Mouse (Mus musculus) forebrain, embryonic 14.5 days (tissue): ENCODE measurements around the gene Mto1. TPM values are rescaled to one million over a fixed set of nuclear protein-coding genes. Genes with fewer than 3 reads are reported as not detected.
A peak's percentile ranks its signal among the peaks of the same experiment; 100 is the strongest.
"Not testable (repeated sequence)": the region's sequence is repeated elsewhere in the genome, so short reads cannot be mapped to it uniquely, and the experiment has no call there.

Experiments used
- ATAC-seq: fragments of 200-750 bp; cut with Nextera tagmentation; 2 replicates; pipeline ENCODE4 v1.8.0; 2017; ENCODE audit warnings: mild to moderate bottlenecking, moderate library complexity
- DNase-seq: peaks from one replicate; pipeline ENCODE4 v3.0.0-alpha.2; 2015; ENCODE audit warnings: low spot score
- H3K27ac ChIP-seq: fragments of 300-500 bp; sonication (generic); 2 replicates; pipeline ENCODE4 v1.5.1; 2014; ENCODE audit warnings: low read depth, mild to moderate bottlenecking, control low read depth, low read length, moderate library complexity
- H3K27me3 ChIP-seq: fragments of 300-500 bp; sonication (generic); replicated peaks from 2 replicates; pipeline ENCODE4 v1.6.1; 2014; ENCODE audit warnings: low read length, control low read depth, mixed read lengths; ENCODE audit not compliant: control insufficient read depth, insufficient read depth
- H3K36me3 ChIP-seq: fragments of 300-500 bp; sonication (generic); 2 replicates; pipeline ENCODE4 v1.6.1; 2014; ENCODE audit warnings: low read length, control low read depth; ENCODE audit not compliant: control insufficient read depth, insufficient read depth
- H3K4me1 ChIP-seq: fragments of 300-500 bp; sonication (generic); 2 replicates; pipeline ENCODE4 v1.6.1; 2014; ENCODE audit warnings: antibody characterized with exemption, low read length, control low read depth; ENCODE audit not compliant: control insufficient read depth, insufficient read depth
- H3K4me2 ChIP-seq: fragments of 300-500 bp; sonication (generic); 2 replicates; pipeline ENCODE4 v1.6.1; 2014; ENCODE audit warnings: mild to moderate bottlenecking, control low read depth, low read length
- H3K4me3 ChIP-seq: fragments of 300-500 bp; sonication (generic); 2 replicates; pipeline ENCODE4 v1.5.1; 2014; ENCODE audit warnings: low read depth, low read length, control low read depth
- H3K9ac ChIP-seq: fragments of 300-500 bp; sonication (generic); 2 replicates; pipeline ENCODE4 v1.6.1; 2014; ENCODE audit warnings: mild to moderate bottlenecking, low read length, control low read depth, moderate library complexity
- H3K9me3 ChIP-seq: fragments of 300-500 bp; sonication (generic); replicated peaks from 2 replicates; pipeline ENCODE4 v1.6.1; 2016; ENCODE audit warnings: low read length, control low read depth, mixed read lengths; ENCODE audit not compliant: control insufficient read depth
- WGBS: fragments of 180-500 bp; shearing (Covaris S2); extraction: QIAGEN DNeasy Blood & Tissue Kit; methylation state at CpG from one replicate; pipeline ENCODE4 v1.1.7; 2014; 5-methylcytosine and 5-hydroxymethylcytosine counted together
- polyA plus RNA-seq: library from polyadenylated mRNA; unstranded; fragments of >200 nt; fragmentation: Nextera tagmentation; extraction: Ambion mirVana; gene quantifications from 2 replicates; pipeline ENCODE4 v1.2.1, GENCODE M21; 2014

Gene Mto1
- polyA plus RNA-seq, 1 experiment from 2014 or later, result 23.0 TPM

GRCm38 (mm10) chr9:78473588-78473987, 25.6 kb downstream of the Mto1 start:
- Histone ChIP-seq H3K27me3 (no peaks in the 10 kb centered on the region), H3K4me2 (no peak overlapping the region), H3K9ac (no peak overlapping the region), H3K27ac (no peak overlapping the region), H3K4me3 (no peak overlapping the region), H3K9me3 (no peaks in the 10 kb centered on the region), H3K36me3 (peaks cover 81% of the 10 kb centered on the region), H3K4me1 (no peaks in the 10 kb centered on the region)
- ATAC-seq (no peak), DNase-seq (peak; percentile 22)
- 76% methylated on average over 8 of the region's 8 CpGs for WGBS

- WGBS, result 75% methylated on average over 2 of the region's 2 CpGs
- no peaks in the 10 kb centered on the region for H3K27me3 ChIP-seq
- DNase-seq, result no peak
- peaks cover 81% of the 10 kb centered on the region for H3K36me3 ChIP-seq
- peaks cover 3% of the 10 kb centered on the region; the same call in 1 of the 2 replicates for H3K4me1 ChIP-seq
- H3K4me3 ChIP-seq, result no peak overlapping the region
- no peak overlapping the region for H3K27ac ChIP-seq
- no peak overlapping the region for H3K4me2 ChIP-seq
- ATAC-seq, result no peak
- H3K9ac ChIP-seq, result no peak overlapping the region
- no peaks in the 10 kb centered on the region for H3K9me3 ChIP-seq
Measured at GRCm38 (mm10) chr9:78474270-78474669, 26.3 kb downstream of the Mto1 start.

GRCm38 (mm10) chr9:78474771-78475382, 26.9 kb downstream of the Mto1 start:
- Histone ChIP-seq H3K36me3 (peaks cover 83% of the 10 kb centered on the region), H3K4me3 (no peak overlapping the region), H3K4me2 (no peak overlapping the region), H3K9me3 (no peaks in the 10 kb centered on the region), H3K9ac (no peak overlapping the region), H3K27ac (no peak overlapping the region), H3K4me1 (peaks cover 3% of the 10 kb centered on the region; the same call in 1 of the 2 replicates), H3K27me3 (no peaks in the 10 kb centered on the region)
- DNase-seq (no peak), ATAC-seq (no peak)
- 87% methylated on average over 5 of the region's 5 CpGs for whole genome bisulfite sequencing

- Histone ChIP-seq H3K9ac (no peak overlapping the region), H3K27ac (no peak overlapping the region), H3K4me1 (peaks cover 3% of the 10 kb centered on the region; the same call in 1 of the 2 replicates), H3K9me3 (no peaks in the 10 kb centered on the region), H3K36me3 (peaks cover 81% of the 10 kb centered on the region), H3K4me3 (no peak overlapping the region), H3K4me2 (no peak overlapping the region), H3K27me3 (no peaks in the 10 kb centered on the region)
- 89% methylated on average over 2 of the region's 2 CpGs for WGBS
- DNase-seq (no peak), ATAC-seq (no peak)
Measured at GRCm38 (mm10) chr9:78475383-78475780, 27.4 kb downstream of the Mto1 start.

- H3K4me3 ChIP-seq, result no peak overlapping the region
- no peak overlapping the region for H3K4me2 ChIP-seq
- no peak for ATAC-seq
- peaks cover 76% of the 10 kb centered on the region for H3K36me3 ChIP-seq
- H3K27me3 ChIP-seq, result no peaks in the 10 kb centered on the region
- 79% methylated on average over 4 of the region's 4 CpGs for WGBS
- no peak overlapping the region for H3K27ac ChIP-seq
- no peak overlapping the region for H3K9ac ChIP-seq
- no peak for DNase-seq
- peaks cover 3% of the 10 kb centered on the region; the same call in 1 of the 2 replicates for H3K4me1 ChIP-seq
- no peaks in the 10 kb centered on the region for H3K9me3 ChIP-seq
Measured at GRCm38 (mm10) chr9:78475873-78476272, 27.9 kb downstream of the Mto1 start.

- ATAC-seq (no peak), DNase-seq (peak; percentile 22)
- Histone ChIP-seq H3K4me1 (peaks cover 3% of the 10 kb centered on the region; the same call in 1 of the 2 replicates), H3K4me3 (no peak overlapping the region), H3K36me3 (peaks cover 72% of the 10 kb centered on the region), H3K27ac (0 out of 2 replicates have a peak overlapping the region, but pooled peaks have one; percentile 33), H3K27me3 (no peaks in the 10 kb centered on the region), H3K9ac (no peak overlapping the region), H3K4me2 (no peak overlapping the region), H3K9me3 (no peaks in the 10 kb centered on the region)
- WGBS, result 0% methylated on average over 1 of the region's 1 CpGs
Measured at GRCm38 (mm10) chr9:78476531-78477020, 28.6 kb downstream of the Mto1 start.

- Histone ChIP-seq H3K4me3 (no peak overlapping the region), H3K4me2 (no peak overlapping the region), H3K9ac (no peak overlapping the region), H3K27me3 (no peaks in the 10 kb centered on the region), H3K9me3 (no peaks in the 10 kb centered on the region), H3K36me3 (peaks cover 70% of the 10 kb centered on the region), H3K27ac (0 out of 2 replicates have a peak overlapping the region, but pooled peaks have one; percentile 33), H3K4me1 (peaks cover 3% of the 10 kb centered on the region; the same call in 1 of the 2 replicates)
- ATAC-seq (no peak), DNase-seq (peak; percentile 83)
- WGBS, result 3% methylated on average over 5 of the region's 5 CpGs
Measured at GRCm38 (mm10) chr9:78477021-78477551, 29.1 kb downstream of the Mto1 start.

- DNase-seq, ATAC-seq: not testable (repeated sequence)
Measured at GRCm38 (mm10) chr9:78478009-78478605, 30.1 kb downstream of the Mto1 start.

More at GRCm38 (mm10) chr9:78478009-78478605, 30.1 kb downstream of the Mto1 start:
- not testable (repeated sequence) for H3K9ac ChIP-seq, H3K4me1 ChIP-seq, H3K27me3 ChIP-seq, H3K27ac ChIP-seq, H3K9me3 ChIP-seq
- whole genome bisulfite sequencing, result 31% methylated on average over 1 of the region's 1 CpGs
- Histone ChIP-seq H3K4me2 (peak overlapping the region; percentile 18; the same call in 1 of the 2 replicates), H3K36me3 (peaks cover 61% of the 10 kb centered on the region), H3K4me3 (peak overlapping the region; percentile 4; the same call in 1 of the 2 replicates)
